Mouse (Mus musculus): ENCODE data around the gene Sdhaf1. TPM values are rescaled to one million over a fixed set of nuclear protein-coding genes. Genes with fewer than 3 reads are reported as not detected.

The Sdhaf1 gene
- polyA plus RNA-seq, 1 experiment from 2014 or later, result 20.4 TPM

GRCm38 (mm10) chr7:30293795-30294194 lies 29.9 kb downstream of the Sdhaf1 start:
- peaks cover 19% of the 10 kb centered on the region for H3K4me1 ChIP-seq (ENCODE audit: control insufficient read depth, insufficient read depth, low read length)
- H3K4me3 ChIP-seq (replicated peaks; ENCODE audit: low read depth, low read length), result no peak overlapping the region
- ATAC-seq (ENCODE audit: low FRiP score, low TSS enrichment) (no peak), DNase-seq (no peak)
- 72% methylated on average over 13 of the region's 13 CpGs for WGBS
- peaks cover 52% of the 10 kb centered on the region for H3K36me3 ChIP-seq (ENCODE audit: control insufficient read depth, insufficient read depth, low read length)
- peak overlapping the region; percentile 11 for H3K4me2 ChIP-seq (ENCODE audit: low read length)
- H3K27me3 ChIP-seq (ENCODE audit: control insufficient read depth, insufficient read depth, low read length), result no peaks in the 10 kb centered on the region
- H3K27ac ChIP-seq (replicated peaks; ENCODE audit: low read depth, low read length), result no peak overlapping the region
- H3K9me3 ChIP-seq (ENCODE audit: control insufficient read depth, low read length), result no peaks in the 10 kb centered on the region
- H3K9ac ChIP-seq (replicated peaks; ENCODE audit: low read length), result no peak overlapping the region; the same call in 1 of the 2 replicates

- H3K9ac ChIP-seq (replicated peaks; ENCODE audit: low read length), result peak within 1 kb of the TSS; percentile 91
- peak within 1 kb of the TSS; percentile 78 for H3K4me3 ChIP-seq (replicated peaks; ENCODE audit: low read depth, low read length)
- H3K4me1 ChIP-seq (ENCODE audit: control insufficient read depth, insufficient read depth, low read length), result peaks cover 19% of the 10 kb centered on the region
- peak; percentile 94 for DNase-seq
- H3K4me2 ChIP-seq (ENCODE audit: low read length), result peak within 1 kb of the TSS; percentile 78
- no peaks in the 10 kb centered on the region for H3K27me3 ChIP-seq (ENCODE audit: control insufficient read depth, insufficient read depth, low read length)
- WGBS, result 6% methylated on average over 35 of the region's 35 CpGs
- peak; percentile 83 for ATAC-seq (ENCODE audit: low FRiP score, low TSS enrichment)
- H3K9me3 ChIP-seq (ENCODE audit: control insufficient read depth, low read length), result no peaks in the 10 kb centered on the region
- H3K27ac ChIP-seq (replicated peaks; ENCODE audit: low read depth, low read length), result peak within 1 kb of the TSS; percentile 50
- peaks cover 29% of the 10 kb centered on the region for H3K36me3 ChIP-seq (ENCODE audit: control insufficient read depth, insufficient read depth, low read length)
Measured at GRCm38 (mm10) chr7:30291215-30292131, 32.2 kb downstream of the Sdhaf1 start, which contains the start of gene Clip3. Gene Clip3 (plus strand): TSS chr7:30291728.

- Histone ChIP-seq H3K4me2 (ENCODE audit: low read length) (no peak overlapping the region), H3K27me3 (ENCODE audit: control insufficient read depth, insufficient read depth, low read length) (no peaks in the 10 kb centered on the region), H3K4me1 (ENCODE audit: control insufficient read depth, insufficient read depth, low read length) (peaks cover 19% of the 10 kb centered on the region), H3K4me3 (replicated peaks; ENCODE audit: low read depth, low read length) (no peak overlapping the region), H3K36me3 (ENCODE audit: control insufficient read depth, insufficient read depth, low read length) (peaks cover 13% of the 10 kb centered on the region), H3K9ac (replicated peaks; ENCODE audit: low read length) (no peak overlapping the region), H3K9me3 (ENCODE audit: control insufficient read depth, low read length) (no peaks in the 10 kb centered on the region), H3K27ac (replicated peaks; ENCODE audit: low read depth, low read length) (no peak overlapping the region)
- WGBS, result 55% methylated on average over 10 of the region's 10 CpGs
- DNase-seq (peak; percentile 34), ATAC-seq (ENCODE audit: low FRiP score, low TSS enrichment) (no peak)
Measured at GRCm38 (mm10) chr7:30289714-30290399, 33.8 kb downstream of the Sdhaf1 start.

- ATAC-seq (ENCODE audit: low FRiP score, low TSS enrichment) (no peak), DNase-seq (no peak)
- WGBS, result 74% methylated on average over 7 of the region's 7 CpGs
- H3K27ac ChIP-seq (replicated peaks; ENCODE audit: low read depth, low read length), result no peak overlapping the region
- no peaks in the 10 kb centered on the region for H3K9me3 ChIP-seq (ENCODE audit: control insufficient read depth, low read length)
- H3K4me2 ChIP-seq (ENCODE audit: low read length), result no peak overlapping the region
- H3K36me3 ChIP-seq (ENCODE audit: control insufficient read depth, insufficient read depth, low read length), result peaks cover 7% of the 10 kb centered on the region
- no peak overlapping the region for H3K9ac ChIP-seq (replicated peaks; ENCODE audit: low read length)
- H3K27me3 ChIP-seq (ENCODE audit: control insufficient read depth, insufficient read depth, low read length), result no peaks in the 10 kb centered on the region
- peaks cover 17% of the 10 kb centered on the region for H3K4me1 ChIP-seq (ENCODE audit: control insufficient read depth, insufficient read depth, low read length)
- H3K4me3 ChIP-seq (replicated peaks; ENCODE audit: low read depth, low read length), result no peak overlapping the region
Measured at GRCm38 (mm10) chr7:30289071-30289713, 34.5 kb downstream of the Sdhaf1 start.

GRCm38 (mm10) chr7:30288046-30288445 lies 35.6 kb downstream of the Sdhaf1 start:
- H3K36me3 ChIP-seq (ENCODE audit: control insufficient read depth, insufficient read depth, low read length), result no peaks in the 10 kb centered on the region
- H3K4me1 ChIP-seq (ENCODE audit: control insufficient read depth, insufficient read depth, low read length), result peaks cover 11% of the 10 kb centered on the region
- H3K27me3 ChIP-seq (ENCODE audit: control insufficient read depth, insufficient read depth, low read length), result no peaks in the 10 kb centered on the region
- ATAC-seq (ENCODE audit: low FRiP score, low TSS enrichment) (no peak), DNase-seq (no peak)
- H3K9me3 ChIP-seq (ENCODE audit: control insufficient read depth, low read length), result no peaks in the 10 kb centered on the region
- no peak overlapping the region for H3K9ac ChIP-seq (replicated peaks; ENCODE audit: low read length)
- no peak overlapping the region for H3K4me2 ChIP-seq (ENCODE audit: low read length)
- H3K27ac ChIP-seq (replicated peaks; ENCODE audit: low read depth, low read length), result no peak overlapping the region
- 72% methylated on average over 6 of the region's 6 CpGs for WGBS
- H3K4me3 ChIP-seq (replicated peaks; ENCODE audit: low read depth, low read length), result no peak overlapping the region

GRCm38 (mm10) chr7:30286701-30287410 lies 36.8 kb downstream of the Sdhaf1 start:
- H3K27me3 ChIP-seq (ENCODE audit: control insufficient read depth, insufficient read depth, low read length), result no peaks in the 10 kb centered on the region
- no peak for ATAC-seq (ENCODE audit: low FRiP score, low TSS enrichment)
- 65% methylated on average over 8 of the region's 8 CpGs for WGBS

GRCm38 (mm10) chr7:30282740-30283139 lies 41.0 kb downstream of the Sdhaf1 start:
- Histone ChIP-seq H3K9ac (replicated peaks; ENCODE audit: low read length) (no peak overlapping the region), H3K4me2 (ENCODE audit: low read length) (no peak overlapping the region), H3K9me3 (ENCODE audit: control insufficient read depth, low read length) (no peaks in the 10 kb centered on the region), H3K27ac (replicated peaks; ENCODE audit: low read depth, low read length) (no peak overlapping the region), H3K36me3 (ENCODE audit: control insufficient read depth, insufficient read depth, low read length) (no peaks in the 10 kb centered on the region), H3K4me3 (replicated peaks; ENCODE audit: low read depth, low read length) (no peak overlapping the region), H3K4me1 (ENCODE audit: control insufficient read depth, insufficient read depth, low read length) (peaks cover 9% of the 10 kb centered on the region; the same call in 1 of the 2 replicates), H3K27me3 (ENCODE audit: control insufficient read depth, insufficient read depth, low read length) (no peaks in the 10 kb centered on the region)
- ATAC-seq (ENCODE audit: low FRiP score, low TSS enrichment) (no peak), DNase-seq (no peak)
- 75% methylated on average over 7 of the region's 7 CpGs for WGBS

More at GRCm38 (mm10) chr7:30286701-30287410, 36.8 kb downstream of the Sdhaf1 start:
- no peak for DNase-seq
- Histone ChIP-seq H3K4me2 (ENCODE audit: low read length) (no peak overlapping the region), H3K9me3 (ENCODE audit: control insufficient read depth, low read length) (no peaks in the 10 kb centered on the region), H3K4me1 (ENCODE audit: control insufficient read depth, insufficient read depth, low read length) (0 out of 2 replicates have a peak, but pooled peaks cover 4% of the 10 kb centered on the region), H3K36me3 (ENCODE audit: control insufficient read depth, insufficient read depth, low read length) (no peaks in the 10 kb centered on the region), H3K27ac (replicated peaks; ENCODE audit: low read depth, low read length) (no peak overlapping the region), H3K9ac (replicated peaks; ENCODE audit: low read length) (no peak overlapping the region), H3K4me3 (replicated peaks; ENCODE audit: low read depth, low read length) (no peak overlapping the region)

- 81% methylated on average over 4 of the region's 4 CpGs for WGBS
Measured at GRCm38 (mm10) chr7:30281522-30281921, 42.2 kb downstream of the Sdhaf1 start.

More at GRCm38 (mm10) chr7:30281522-30281921, 42.2 kb downstream of the Sdhaf1 start:
- ATAC-seq (ENCODE audit: low FRiP score, low TSS enrichment) (no peak), DNase-seq (no peak)
- Histone ChIP-seq H3K9me3 (ENCODE audit: control insufficient read depth, low read length) (no peaks in the 10 kb centered on the region), H3K4me3 (replicated peaks; ENCODE audit: low read depth, low read length) (no peak overlapping the region), H3K27me3 (ENCODE audit: control insufficient read depth, insufficient read depth, low read length) (no peaks in the 10 kb centered on the region), H3K27ac (replicated peaks; ENCODE audit: low read depth, low read length) (no peak overlapping the region), H3K9ac (replicated peaks; ENCODE audit: low read length) (no peak overlapping the region), H3K4me1 (ENCODE audit: control insufficient read depth, insufficient read depth, low read length) (peaks cover 9% of the 10 kb centered on the region; the same call in 1 of the 2 replicates), H3K36me3 (ENCODE audit: control insufficient read depth, insufficient read depth, low read length) (no peaks in the 10 kb centered on the region), H3K4me2 (ENCODE audit: low read length) (peak overlapping the region; percentile 93)

Measured in midbrain, embryonic 14.5 days (tissue).